Mouse (Mus musculus): ENCODE measurements at regions not wholly inside any gene's neighbourhood (a gene's known extent, or its start where the extent isn't known, plus 50 kb on each side); places are given as distances from the start of the nearest gene placed in this dataset.

DNA sequence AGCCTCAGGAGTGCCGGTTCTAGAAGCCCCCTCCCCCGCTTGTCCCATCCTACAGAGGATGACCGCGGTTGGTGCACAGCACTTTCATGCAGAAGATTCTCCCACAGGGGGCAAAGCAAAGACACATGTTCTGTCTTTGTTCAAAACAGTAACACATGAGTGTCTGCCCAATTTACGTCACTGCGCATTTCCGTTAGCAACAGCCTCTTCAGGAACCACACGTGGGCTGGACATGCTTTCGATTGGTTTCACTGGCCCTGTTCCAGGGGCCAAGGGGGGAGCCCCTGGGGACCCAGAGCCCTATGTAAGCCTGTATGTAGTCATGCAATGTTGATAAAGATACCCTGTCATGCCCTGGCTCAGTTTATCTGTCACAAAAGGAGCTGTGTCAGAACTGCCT is 116.2 kb upstream of the Twist2 start:
- TF ChIP-seq CTCF (IDR thresholded peaks at IDR 0.05; ENCODE audit: borderline replicate concordance, control insufficient read depth, extremely low read depth, insufficient read depth, low read length, poor library complexity) (no peak), POLR2A (IDR thresholded peaks at IDR 0.05; ENCODE audit: control insufficient read depth, extremely low read depth, insufficient read depth, low read length, poor library complexity) (no peak)
